Mouse (Mus musculus) heart, adult 2 months (tissue): Measurements from ENCODE around the gene Rab14. TPM values are rescaled to one million over a fixed set of nuclear protein-coding genes. Genes with fewer than 3 reads are reported as not detected.

Experiments used
- DNase-seq, 2 experiments: peaks; one replicate each; pipeline ENCODE4 v3.0.0; 2021
- H3K27ac ChIP-seq: fragments of 200-600 bp; 2 replicates; pipeline ENCODE4 v1.8.1; 2022
- H3K27me3 ChIP-seq: fragments of 200-500 bp; 2 replicates; pipeline ENCODE4 v1.6.1; 2012; ENCODE audit warnings: mild to moderate bottlenecking, low read length, inconsistent platforms, mixed read lengths; ENCODE audit not compliant: control insufficient read depth, insufficient read depth
- H3K36me3 ChIP-seq: fragments of 200-500 bp; 2 replicates; pipeline ENCODE4 v1.6.1; 2012; ENCODE audit warnings: low read length, inconsistent platforms; ENCODE audit not compliant: control insufficient read depth, insufficient read depth
- H3K4me1 ChIP-seq: fragments of 200-500 bp; 2 replicates; pipeline ENCODE4 v1.6.1; 2011; ENCODE audit warnings: low read length; ENCODE audit not compliant: control insufficient read depth, insufficient read depth
- H3K4me3 ChIP-seq: fragments of 200-600 bp; 2 replicates; pipeline ENCODE4 v1.8.1; 2022
- H3K79me2 ChIP-seq: fragments of 200-500 bp; replicated peaks from 2 replicates; pipeline ENCODE4 v1.6.1; 2012; ENCODE audit warnings: mild to moderate bottlenecking, inconsistent platforms, low read length, moderate library complexity, mixed read lengths; ENCODE audit not compliant: control insufficient read depth, insufficient read depth
- H3K9ac ChIP-seq: fragments of 200-500 bp; 2 replicates; pipeline ENCODE4 v1.6.1; 2012; ENCODE audit warnings: low read depth, mild to moderate bottlenecking, control low read depth, inconsistent platforms, low read length, mixed read lengths
- CTCF ChIP-seq: fragments of 200-600 bp; IDR thresholded peaks from 2 replicates; pipeline ENCODE4 v1.8.1; 2022; ENCODE audit warnings: antibody characterized with exemption, mild to moderate bottlenecking, moderate library complexity
- EP300 ChIP-seq: fragments of 200-500 bp; IDR thresholded peaks from 2 replicates; pipeline ENCODE4 v1.6.1; 2011; ENCODE audit warnings: low read depth, low read length, control low read depth; ENCODE audit not compliant: insufficient read depth
- POLR2A ChIP-seq: fragments of 200-500 bp; IDR thresholded peaks from 2 replicates; pipeline ENCODE4 v1.6.1; 2011; ENCODE audit warnings: mild to moderate bottlenecking, low read depth, low read length, control low read depth; ENCODE audit not compliant: insufficient read depth
- WGBS: fragments of 180-500 bp; shearing (Covaris S2); methylation state at CpG from one replicate; pipeline ENCODE4 v1.1.7; 2018; 5-methylcytosine and 5-hydroxymethylcytosine counted together
- intact Hi-C: fragments of 180-260 bp; cut with DNase I; formaldehyde crosslinking; loops from one replicate; pipeline ENCODE4 v1.15.1; 2025
- polyA plus RNA-seq: library from polyadenylated mRNA; depleted of rRNA; stranded (reverse); fragments of >200 nt; gene quantifications from 2 replicates; pipeline ENCODE4 v1.2.3, GENCODE M21; 2012
- total RNA-seq, 2 experiments: library from RNA; stranded (reverse); gene quantifications; 2 replicates each; pipeline ENCODE4 v1.2.3; 2021

Rab14 gene
- total and polyA plus RNA-seq, 3 experiments: 61.4 to 135 (median 129) TPM

- TF ChIP-seq CTCF: no peak
- TF ChIP-seq POLR2A: no peak
- TF ChIP-seq EP300: no peak
- DNase-seq: no peak
- WGBS: 66% methylated on average over 8 of the region's 8 CpGs
These were observed 8.2 kb upstream of the Rab14 start for GRCm38 (mm10) chr2:35208931-35209665.

GRCm38 (mm10) chr2:35208054-35208453, 7.1 kb upstream of the Rab14 start:
- WGBS: 73% methylated on average over 3 of the region's 3 CpGs
- no peaks in the 10 kb centered on the region for H3K79me2 ChIP-seq
- H3K27me3 ChIP-seq: no peaks in the 10 kb centered on the region
- H3K36me3 ChIP-seq: no peaks in the 10 kb centered on the region
- H3K9ac ChIP-seq: no peak overlapping the region
- DNase-seq: no peak
- no peaks in the 10 kb centered on the region for H3K4me1 ChIP-seq
- intact Hi-C loops: no loop called here
- TF ChIP-seq POLR2A (no peak), EP300 (no peak), CTCF (no peak)
- no peak overlapping the region for H3K27ac ChIP-seq
- no peak overlapping the region for H3K4me3 ChIP-seq

More at GRCm38 (mm10) chr2:35208931-35209665, 8.2 kb upstream of the Rab14 start:
- Histone ChIP-seq H3K4me3 (no peak overlapping the region), H3K79me2 (no peaks in the 10 kb centered on the region), H3K27me3 (no peaks in the 10 kb centered on the region), H3K36me3 (no peaks in the 10 kb centered on the region), H3K4me1 (no peaks in the 10 kb centered on the region), H3K27ac (no peak overlapping the region), H3K9ac (no peak overlapping the region)
- intact Hi-C loops: no loop called here

GRCm38 (mm10) chr2:35206761-35207160, 5.8 kb upstream of the Rab14 start:
- H3K36me3 ChIP-seq: no peaks in the 10 kb centered on the region
- intact Hi-C loops: no loop called here
- no peak for DNase-seq

GRCm38 (mm10) chr2:35203729-35204128, 2.8 kb upstream of the Rab14 start:
- intact Hi-C loops: loop anchor here (5.0 kb wide), 1 partner anchor 134 kb away; the partner anchor contains the start of gene Stom

More at GRCm38 (mm10) chr2:35206761-35207160, 5.8 kb upstream of the Rab14 start:
- H3K79me2 ChIP-seq: no peaks in the 10 kb centered on the region
- TF ChIP-seq POLR2A (no peak), EP300 (no peak), CTCF (no peak)
- no peaks in the 10 kb centered on the region for H3K27me3 ChIP-seq
- no peak overlapping the region for H3K9ac ChIP-seq
- no peaks in the 10 kb centered on the region for H3K4me1 ChIP-seq
- 80% methylated on average over 3 of the region's 3 CpGs for WGBS
- no peak overlapping the region for H3K4me3 ChIP-seq
- H3K27ac ChIP-seq: no peak overlapping the region

GRCm38 (mm10) chr2:35199971-35200897, 686 bp downstream of the Rab14 start:
- H3K27me3 ChIP-seq: no peaks in the 10 kb centered on the region
- peaks cover 28% of the 10 kb centered on the region for H3K36me3 ChIP-seq
- H3K27ac ChIP-seq: peak overlapping the region; percentile 99
- peaks cover 9% of the 10 kb centered on the region for H3K4me1 ChIP-seq
- WGBS: under 1% methylated on average over 86 of the region's 90 CpGs
- peak overlapping the region; percentile 100 for H3K9ac ChIP-seq
- peak overlapping the region; percentile 86 for H3K4me3 ChIP-seq
- peak; percentile 57 to 70 for DNase-seq
- TF ChIP-seq CTCF (no peak), POLR2A (no peak), EP300 (no peak)
- intact Hi-C loops: loop anchor here (5.0 kb wide), 1 partner anchor 137 kb away; the partner anchor contains the start of gene Stom
- H3K79me2 ChIP-seq: peaks cover 6% of the 10 kb centered on the region; the same call in 1 of the 2 replicates

More at GRCm38 (mm10) chr2:35203729-35204128, 2.8 kb upstream of the Rab14 start:
- TF ChIP-seq POLR2A (no peak), EP300 (no peak), CTCF (no peak)
- Histone ChIP-seq H3K4me3 (no peak overlapping the region), H3K9ac (no peak overlapping the region), H3K4me1 (peaks cover 7% of the 10 kb centered on the region), H3K36me3 (peaks cover 6% of the 10 kb centered on the region), H3K27ac (no peak overlapping the region), H3K27me3 (no peaks in the 10 kb centered on the region), H3K79me2 (0 out of 2 replicates have a peak, but pooled peaks cover 3% of the 10 kb centered on the region)
- DNase-seq: no peak

- H3K36me3 ChIP-seq: peaks cover 32% of the 10 kb centered on the region
- no peaks in the 10 kb centered on the region for H3K27me3 ChIP-seq
- WGBS: 0% methylated on average over 5 of the region's 5 CpGs
- no peak for DNase-seq
- H3K27ac ChIP-seq: peak overlapping the region; percentile 99
- H3K79me2 ChIP-seq: peaks cover 7% of the 10 kb centered on the region; the same call in 1 of the 2 replicates
- peak overlapping the region; percentile 86 for H3K4me3 ChIP-seq
- intact Hi-C loops: no loop called here
- peak overlapping the region; percentile 100 for H3K9ac ChIP-seq
- no peak for TF ChIP-seq POLR2A
- no peak for TF ChIP-seq EP300
- TF ChIP-seq CTCF: no peak
- H3K4me1 ChIP-seq: peaks cover 10% of the 10 kb centered on the region
These were observed 1.4 kb downstream of the Rab14 start for GRCm38 (mm10) chr2:35199541-35199940.
